Mouse (Mus musculus): Measurements from ENCODE around the gene Ambp. TPM values are rescaled to one million over a fixed set of nuclear protein-coding genes. Genes with fewer than 3 reads are reported as not detected.

Gene Ambp
- total RNA-seq (2022): not detected

DNA sequence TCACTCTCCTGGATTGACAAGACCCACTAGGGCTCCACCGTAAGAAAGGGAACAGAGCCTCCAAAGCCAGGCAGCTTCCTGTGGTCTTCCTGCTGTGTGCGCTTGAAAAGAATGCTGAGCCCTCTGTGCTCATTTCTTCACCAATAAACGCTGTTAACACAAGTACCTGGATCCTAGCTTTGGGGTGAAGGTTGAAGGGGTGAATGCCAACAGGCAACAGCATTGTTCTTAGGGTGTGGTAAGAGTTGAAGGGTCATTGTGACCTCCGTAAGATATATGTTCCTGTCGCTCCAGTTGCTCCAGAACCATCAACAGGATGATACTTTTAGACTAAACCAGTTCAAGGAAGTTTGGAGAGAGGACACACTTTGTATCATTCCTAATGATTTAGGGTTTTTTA is at the start of gene Ambp:
Gene Ambp, minus strand, starts transcription at position 101 of the 400 bp plus-strand sequence.
- DNase-seq (ENCODE audit: low spot score in 2 of 2): no peak

DNA sequence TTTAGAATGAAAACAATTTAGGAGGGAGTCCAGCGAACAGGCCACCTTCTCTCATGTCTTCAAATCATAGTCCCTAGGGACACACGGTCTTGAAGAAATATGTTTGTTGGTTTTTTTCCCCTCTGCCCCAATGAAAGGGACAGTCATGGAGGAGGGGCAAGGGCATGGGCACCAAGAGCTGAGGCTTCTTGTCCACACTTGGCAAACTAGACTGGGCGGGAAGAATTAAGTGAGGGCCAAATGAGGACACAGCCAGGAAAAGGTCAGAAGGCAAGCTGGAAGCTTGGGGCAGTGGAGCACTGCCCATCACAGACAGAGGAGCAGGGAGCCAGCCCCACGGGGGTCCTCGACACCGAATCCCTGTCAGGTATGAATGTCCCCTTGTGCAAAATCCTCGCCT is 49.3 kb upstream of the Ambp start:
- no peak for DNase-seq (ENCODE audit: low spot score in 2 of 2)

DNA sequence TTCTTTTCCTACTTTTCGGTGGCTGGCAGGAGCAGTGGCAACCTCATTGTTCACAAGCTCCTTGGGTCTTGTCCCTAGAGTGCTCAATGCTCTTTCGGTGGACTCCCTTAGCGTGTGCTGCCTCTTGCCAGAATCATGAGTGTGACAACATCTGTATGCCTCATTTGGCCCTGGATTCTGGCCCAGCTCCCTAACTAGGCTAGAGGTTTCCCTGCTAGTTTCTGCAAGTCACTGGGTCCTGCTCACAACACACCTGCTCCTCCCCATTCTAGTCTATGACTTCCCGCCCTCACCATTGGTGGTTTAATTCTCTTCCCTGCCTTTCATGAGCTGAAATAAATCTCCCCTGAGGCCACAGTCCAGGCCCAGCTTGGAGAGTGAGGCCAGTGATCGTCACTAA is 44.8 kb upstream of the Ambp start:
- DNase-seq (ENCODE audit: low spot score in 2 of 2): no peak

GRCm38 (mm10) chr4:63194366-63194765 is 39.8 kb upstream of the Ambp start:
- DNase-seq (ENCODE audit: low spot score in 2 of 2): no peak

GRCm38 (mm10) chr4:63191641-63192040 is 37.0 kb upstream of the Ambp start:
- no peak for DNase-seq (ENCODE audit: low spot score in 2 of 2)

DNA sequence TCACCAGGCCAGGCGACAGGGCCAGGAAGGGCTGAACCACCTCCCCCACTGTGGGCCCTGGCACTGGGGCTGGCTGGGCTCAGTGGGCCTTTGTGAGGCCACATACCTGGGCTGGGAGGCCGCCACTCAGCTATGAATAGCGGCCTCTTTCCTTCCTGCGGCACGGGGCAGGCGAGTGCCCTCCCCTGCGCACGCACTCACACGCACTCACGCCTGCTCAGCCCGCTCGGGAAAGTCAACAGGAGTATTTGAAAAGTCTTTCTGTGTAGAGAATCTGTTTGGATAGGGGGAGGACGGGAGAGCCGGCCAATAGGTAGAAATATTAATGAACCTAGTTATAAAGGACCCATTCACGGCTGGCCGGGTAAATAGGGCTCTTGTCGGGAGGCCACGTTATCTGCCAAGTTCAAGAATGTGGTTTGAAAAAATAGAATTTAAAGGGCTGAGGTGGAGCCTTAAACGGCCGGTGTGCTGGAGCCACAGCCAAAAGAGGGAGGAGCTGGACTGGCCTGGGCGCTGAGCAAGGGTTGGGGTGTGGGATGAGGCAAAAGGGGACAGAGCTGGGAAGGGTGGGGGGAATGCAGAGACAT is 31.8 kb upstream of the Ambp start:
- no peak for DNase-seq (ENCODE audit: low spot score in 2 of 2)

- no peak for DNase-seq (ENCODE audit: low spot score in 2 of 2)
These were observed 27.0 kb upstream of the Ambp start for GRCm38 (mm10) chr4:63181556-63181955.

- no peak for DNase-seq (ENCODE audit: low spot score in 2 of 2)
These were observed 17.5 kb upstream of the Ambp start, which contains the start of gene Kif12 for GRCm38 (mm10) chr4:63171969-63172685. Kif12 (minus strand) TSS chr4:63172131.

DNA sequence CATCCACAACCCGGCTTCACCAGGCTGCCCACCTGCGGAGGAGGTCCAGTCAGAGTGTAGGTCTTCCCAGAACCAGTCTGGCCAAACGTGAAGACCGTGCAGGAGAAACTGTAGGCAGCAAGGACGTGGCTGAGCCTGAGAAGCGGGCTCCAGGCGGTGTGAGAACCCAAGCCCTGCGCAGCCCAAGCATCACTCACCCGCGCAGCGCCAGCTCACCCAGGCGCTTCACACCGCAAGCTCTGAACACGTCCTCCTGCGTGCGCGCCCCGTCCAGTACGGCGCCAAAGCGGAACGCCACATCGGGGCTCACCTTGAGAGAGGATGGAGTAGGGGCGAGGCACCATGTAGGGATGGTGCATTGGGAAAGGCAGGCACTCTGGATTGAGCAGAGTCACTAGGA is 16.5 kb upstream of the Ambp start:
- no peak for DNase-seq (ENCODE audit: low spot score in 2 of 2)

GRCm38 (mm10) chr4:63170061-63170460 is 15.5 kb upstream of the Ambp start:
- DNase-seq (ENCODE audit: low spot score in 2 of 2): no peak

DNA sequence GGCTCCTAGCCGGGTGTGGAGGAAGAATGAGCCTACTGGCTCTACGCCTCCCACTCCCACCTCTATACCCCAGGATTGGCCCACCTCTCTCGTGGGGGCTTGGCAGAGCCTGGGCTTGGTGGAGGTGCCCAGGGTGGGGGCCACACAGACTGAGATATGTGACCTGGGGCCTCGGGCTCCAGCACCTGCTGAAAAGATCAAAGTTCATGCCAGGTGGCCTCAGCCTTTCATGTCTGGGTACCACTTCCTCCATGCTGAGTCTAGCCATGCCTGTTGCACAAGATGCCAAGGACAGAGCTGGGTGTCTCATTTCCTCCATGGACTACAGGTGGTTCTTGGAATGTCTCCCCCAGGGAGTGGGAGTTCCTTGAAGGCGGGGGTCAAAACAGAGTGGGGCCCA is 11.7 kb upstream of the Ambp start:
- no peak for DNase-seq (ENCODE audit: low spot score in 2 of 2)

DNA sequence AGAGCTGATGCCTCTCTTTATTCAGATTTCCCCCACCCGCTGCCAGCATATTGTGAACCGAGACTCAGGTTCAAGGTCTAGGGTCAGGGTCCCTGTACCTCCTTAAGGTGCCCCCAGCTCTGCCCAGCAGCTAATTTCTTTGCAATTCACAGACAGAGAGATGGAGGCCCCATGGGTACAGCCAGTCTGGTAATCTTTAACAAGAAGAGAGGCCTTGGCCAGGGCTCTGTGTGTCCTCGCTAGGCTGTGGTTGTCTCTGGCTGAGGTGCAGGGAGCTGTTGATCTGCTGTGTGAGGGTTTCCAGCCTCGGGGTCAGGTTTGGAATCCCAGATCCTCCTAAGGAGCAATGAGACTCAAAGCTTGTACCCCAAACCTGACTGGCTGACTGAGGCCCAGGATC is 11.0 kb upstream of the Ambp start:
- DNase-seq (ENCODE audit: low spot score in 2 of 2): no peak

- peak; percentile 27 to 53 for DNase-seq (ENCODE audit: low spot score in 2 of 2)
These were observed 4.5 kb upstream of the Ambp start for GRCm38 (mm10) chr4:63158961-63159592.

GRCm38 (mm10) chr4:63158192-63158591 is 3.6 kb upstream of the Ambp start:
- no peak for DNase-seq (ENCODE audit: low spot score in 2 of 2)

DNA sequence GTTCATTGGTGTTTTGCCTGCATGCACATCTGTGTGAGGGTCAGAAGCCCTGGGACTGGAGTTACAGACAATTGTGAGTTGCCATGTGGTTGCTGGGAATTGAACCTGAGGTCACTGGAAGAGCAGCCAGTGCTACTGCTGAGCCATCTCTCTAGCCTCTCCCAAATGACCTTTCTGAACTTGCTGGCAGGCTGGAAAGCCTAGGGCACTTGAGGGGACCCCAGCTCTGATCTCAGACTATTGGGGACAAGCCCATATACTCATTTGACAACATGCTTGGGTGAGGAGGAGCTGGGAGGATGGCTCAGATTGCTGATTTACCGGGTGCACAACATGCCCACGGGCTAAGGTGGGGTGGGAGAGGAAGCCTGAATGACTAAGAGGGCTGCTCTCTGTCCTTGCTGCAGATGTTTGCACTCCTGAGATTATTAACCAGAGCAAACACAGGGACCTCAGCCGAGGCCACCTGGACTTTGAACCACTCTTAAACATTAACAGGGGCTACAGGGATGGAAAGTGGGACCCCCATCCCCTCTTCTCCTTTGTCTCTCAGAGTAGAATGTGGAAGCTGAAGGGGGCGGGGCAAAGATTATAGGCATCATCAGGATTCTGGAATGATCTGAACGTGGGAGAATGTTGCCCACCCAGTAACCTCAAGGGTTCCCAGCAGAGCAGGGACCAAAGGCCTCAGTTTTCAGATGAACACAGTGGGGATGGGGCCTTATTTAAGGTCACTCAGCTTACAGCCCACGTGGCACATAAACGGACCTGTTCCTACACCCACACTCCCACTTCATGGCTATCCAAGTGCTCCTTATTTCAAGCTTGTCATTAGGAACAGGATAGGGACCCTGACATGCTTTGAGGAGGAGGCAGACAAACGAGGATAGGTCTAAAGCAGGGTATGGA is 2.4 kb upstream of the Ambp start:
- no peak for DNase-seq (ENCODE audit: low spot score in 2 of 2)

GRCm38 (mm10) chr4:63155596-63155995 is 997 bp upstream of the Ambp start:
- DNase-seq (ENCODE audit: low spot score in 2 of 2): no peak

- DNase-seq (ENCODE audit: low spot score in 2 of 2): no peak
These were observed 571 bp downstream of the Ambp start for GRCm38 (mm10) chr4:63154028-63154427.

DNA sequence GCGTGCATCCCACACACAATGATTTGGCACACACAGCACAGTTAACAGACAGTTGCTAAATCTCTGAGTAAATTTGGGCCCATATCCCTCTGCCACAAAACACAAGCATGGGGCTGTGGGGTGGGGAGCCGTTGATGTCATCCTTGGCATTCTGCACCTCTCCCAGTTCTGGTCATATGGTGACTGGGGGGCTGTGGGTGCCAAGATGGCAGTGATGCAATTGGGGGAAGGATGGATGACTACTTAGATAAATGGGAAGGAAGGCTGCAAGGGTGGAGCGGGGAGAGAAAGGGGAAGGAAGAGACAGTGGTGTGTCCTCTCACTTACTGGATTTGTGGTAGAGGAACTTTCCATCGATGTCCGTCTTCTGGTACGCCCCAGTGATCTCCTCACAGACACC is 3.5 kb downstream of the Ambp start:
- no peak for DNase-seq (ENCODE audit: low spot score in 2 of 2)

GRCm38 (mm10) chr4:63147268-63147667 is 7.3 kb downstream of the Ambp start:
- DNase-seq (ENCODE audit: low spot score in 2 of 2): no peak

- peak; percentile 15 to 47 for DNase-seq (ENCODE audit: low spot score in 2 of 2)
These were observed 24.5 kb downstream of the Ambp start for GRCm38 (mm10) chr4:63129891-63130624.

DNA sequence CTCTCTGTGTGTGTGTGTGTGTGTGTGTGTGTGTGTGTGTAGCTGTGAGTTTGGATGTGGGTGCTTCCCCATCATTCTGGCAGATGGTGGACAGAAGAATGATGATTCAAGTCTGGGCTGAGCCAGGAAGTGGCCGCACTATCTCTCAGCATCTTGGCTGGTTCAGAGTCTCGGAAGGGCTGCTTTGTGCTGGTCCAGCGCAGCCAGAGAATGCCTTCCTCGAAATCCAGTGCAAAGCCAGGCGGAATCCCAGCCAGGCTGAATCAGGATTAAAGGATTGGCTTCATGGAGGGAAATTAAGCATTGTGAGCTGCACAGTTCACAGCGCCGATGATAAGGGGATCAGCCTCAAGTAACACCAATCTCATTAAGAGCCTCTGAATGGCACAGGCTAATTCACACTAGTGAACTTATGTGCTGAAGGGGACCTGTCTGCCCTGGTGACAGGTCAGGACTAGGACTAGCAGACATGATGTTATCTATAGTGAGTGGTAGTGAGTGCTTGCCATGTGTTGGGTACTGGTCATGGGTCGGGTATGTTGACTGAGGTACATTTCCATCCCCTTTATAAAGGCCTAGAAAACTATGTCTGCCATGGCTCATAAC is 29.6 kb downstream of the Ambp start:
- no peak for DNase-seq (ENCODE audit: low spot score in 2 of 2)
